Mouse (Mus musculus): Measurements from ENCODE around the gene Dnase1l3.

The Dnase1l3 gene

DNA sequence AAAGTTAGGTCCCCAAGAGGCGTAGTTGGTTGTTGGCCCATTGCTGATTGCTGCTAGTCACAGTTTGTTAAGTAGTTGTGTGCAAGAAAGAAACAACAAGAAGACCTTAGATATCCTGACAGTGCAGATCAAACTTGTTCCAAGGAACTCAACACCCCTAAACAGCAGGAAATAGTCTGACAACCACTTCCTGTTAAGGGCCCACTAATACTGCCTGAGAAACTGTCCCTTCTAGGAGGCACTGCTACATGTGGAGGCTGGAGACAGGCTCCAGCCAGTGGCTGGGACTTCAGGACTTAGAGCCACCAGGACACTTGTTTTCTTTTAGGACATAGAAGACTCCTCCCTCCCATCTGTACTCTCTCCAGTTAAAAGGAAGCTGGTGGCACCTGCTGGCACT lies 16.9 kb downstream of the Dnase1l3 start:
- no peak for DNase-seq (ENCODE audit: low spot score in 2 of 2)

DNA sequence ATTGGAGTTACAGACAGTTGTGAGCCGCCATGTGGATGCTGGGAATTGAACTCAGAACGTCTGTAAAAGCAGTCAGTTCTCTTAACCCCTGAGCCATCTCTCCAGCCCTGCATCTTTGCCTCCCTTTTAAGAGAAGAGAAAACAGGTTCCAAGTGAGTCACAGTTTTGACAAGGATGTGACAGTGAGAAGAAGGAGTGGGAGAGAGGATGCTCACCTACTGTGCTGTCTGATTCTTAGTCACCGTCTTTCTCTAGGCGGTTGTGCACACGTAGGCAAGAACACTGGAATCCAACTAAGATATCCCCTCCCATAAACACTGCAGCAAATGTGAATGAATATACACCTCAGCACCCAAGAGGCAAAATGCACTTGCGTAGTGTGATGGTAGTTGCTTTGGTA lies 19.2 kb downstream of the Dnase1l3 start:
- no peak for DNase-seq (ENCODE audit: low spot score in 2 of 2)

DNA sequence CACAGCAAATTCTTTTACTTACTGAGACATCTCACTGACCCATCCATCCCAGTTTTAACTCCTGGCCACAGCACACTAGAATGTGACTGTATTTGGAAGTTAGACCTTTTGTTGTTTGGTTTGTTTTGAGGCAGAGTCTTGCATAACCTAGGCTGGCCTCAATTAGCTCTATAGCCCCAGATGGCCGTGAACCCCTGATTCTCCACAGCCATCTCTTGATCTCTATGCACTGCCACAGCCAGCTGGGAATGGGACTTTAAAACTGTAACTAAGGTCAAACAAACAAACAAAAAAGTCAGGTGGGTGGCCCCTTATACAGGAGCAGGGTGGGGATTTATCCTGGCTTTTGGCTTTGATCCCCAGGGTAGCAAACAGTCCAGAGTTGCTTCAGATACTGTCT lies 19.7 kb downstream of the Dnase1l3 start:
- DNase-seq (ENCODE audit: low spot score in 2 of 2): no peak

DNA sequence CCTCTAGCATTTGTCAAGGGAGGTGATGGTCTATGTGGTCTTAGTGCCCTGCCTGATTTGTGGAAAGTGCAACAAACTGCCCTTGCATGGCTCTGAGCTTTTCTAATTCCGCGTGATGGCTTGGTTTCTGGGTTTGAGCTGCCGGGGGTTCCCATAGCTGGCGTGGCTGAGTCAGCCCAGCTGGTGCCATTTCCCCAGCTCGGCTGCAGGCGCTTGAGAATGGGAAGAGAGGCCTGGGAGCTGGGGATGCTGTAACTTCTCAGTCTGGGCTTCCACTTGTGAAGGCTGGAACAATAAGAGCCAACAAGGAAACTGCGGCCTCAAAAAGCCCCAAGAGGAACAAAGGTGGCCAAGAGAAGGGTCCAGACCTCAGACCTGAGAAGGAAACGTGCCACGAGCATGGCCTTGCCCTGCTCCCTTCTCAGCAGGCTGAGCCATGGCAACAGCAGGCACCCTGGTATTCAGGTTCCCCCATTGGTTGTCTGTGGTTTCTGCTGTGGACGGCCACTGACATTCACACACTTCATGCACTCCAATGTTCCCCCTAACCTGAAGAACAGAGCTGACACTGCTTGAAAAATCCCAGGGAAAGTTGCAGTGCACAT lies 22.4 kb downstream of the Dnase1l3 start:
- no peak for DNase-seq (ENCODE audit: low spot score in 2 of 2)

DNA sequence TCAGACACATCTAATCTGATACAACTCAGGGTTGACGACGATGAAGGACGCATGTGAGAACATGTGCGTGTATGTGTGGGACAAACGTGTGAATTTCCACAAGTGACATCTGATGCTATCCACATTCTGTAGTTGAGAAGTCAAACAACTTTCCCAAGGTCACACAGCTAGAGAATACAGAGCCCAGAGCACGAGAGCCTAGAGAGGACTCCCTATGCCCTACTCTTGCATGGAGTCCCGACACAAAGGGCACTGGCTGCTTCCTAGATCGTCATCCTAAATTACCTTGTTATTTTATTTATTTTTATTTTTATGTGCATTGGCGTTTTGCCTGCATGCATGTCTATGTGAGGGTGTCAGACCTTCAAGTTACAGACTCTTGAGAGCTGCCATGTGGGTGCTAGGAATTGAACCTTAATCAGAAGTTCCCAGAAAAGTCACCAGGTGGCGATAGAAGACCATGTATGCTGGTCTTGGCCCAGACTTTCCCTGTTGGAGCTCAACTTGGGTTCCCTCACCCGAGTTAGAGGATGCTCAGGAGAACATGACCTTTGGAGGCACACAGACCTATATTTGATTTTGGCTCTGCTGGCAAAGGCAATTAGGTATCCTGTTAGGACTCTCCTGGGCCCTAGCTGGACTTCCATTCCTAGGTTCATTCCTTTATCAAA lies 30.0 kb downstream of the Dnase1l3 start:
- DNase-seq (ENCODE audit: low spot score in 2 of 2): peak; percentile 16 to 76

DNA sequence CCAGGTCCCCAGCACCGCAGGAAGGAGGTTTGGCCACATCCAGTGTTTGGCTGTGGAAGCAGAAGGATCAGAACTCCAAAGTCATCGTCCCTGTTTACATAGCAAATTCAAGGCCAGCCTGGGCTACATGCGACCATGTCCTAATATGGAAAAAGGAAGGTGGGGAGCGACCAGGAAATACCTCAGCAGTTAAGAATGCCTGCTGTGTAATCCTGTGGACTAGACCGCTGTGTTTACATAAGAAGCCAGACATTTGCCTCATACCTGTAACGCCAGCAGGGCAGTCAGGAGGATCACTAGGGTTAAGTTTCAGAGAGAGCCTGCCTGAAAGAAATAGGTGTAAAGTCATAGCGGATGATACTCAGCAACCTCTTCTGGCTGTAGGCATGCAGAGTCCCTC lies 31.2 kb downstream of the Dnase1l3 start:
- no peak for DNase-seq (ENCODE audit: low spot score in 2 of 2)

DNA sequence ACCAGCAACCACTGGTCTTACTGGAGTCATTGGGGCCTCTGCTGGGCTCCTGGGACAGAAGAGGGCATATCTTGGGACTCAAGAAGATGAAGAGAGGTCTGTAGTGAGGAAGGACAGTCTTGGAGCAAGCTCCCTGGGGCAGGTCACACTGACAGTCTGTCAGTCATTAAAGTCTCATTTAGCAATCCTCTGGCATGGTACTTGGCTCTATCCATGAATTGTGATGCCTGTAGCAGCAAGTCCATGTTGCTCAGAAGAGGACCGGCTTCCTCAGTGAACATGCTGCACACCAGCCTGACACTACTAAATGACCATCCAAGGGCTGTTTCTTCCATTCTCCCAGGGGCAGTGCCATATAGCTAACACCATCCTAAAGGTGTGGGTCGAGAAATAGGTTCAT lies 31.7 kb downstream of the Dnase1l3 start:
- no peak for DNase-seq (ENCODE audit: low spot score in 2 of 2)

DNA sequence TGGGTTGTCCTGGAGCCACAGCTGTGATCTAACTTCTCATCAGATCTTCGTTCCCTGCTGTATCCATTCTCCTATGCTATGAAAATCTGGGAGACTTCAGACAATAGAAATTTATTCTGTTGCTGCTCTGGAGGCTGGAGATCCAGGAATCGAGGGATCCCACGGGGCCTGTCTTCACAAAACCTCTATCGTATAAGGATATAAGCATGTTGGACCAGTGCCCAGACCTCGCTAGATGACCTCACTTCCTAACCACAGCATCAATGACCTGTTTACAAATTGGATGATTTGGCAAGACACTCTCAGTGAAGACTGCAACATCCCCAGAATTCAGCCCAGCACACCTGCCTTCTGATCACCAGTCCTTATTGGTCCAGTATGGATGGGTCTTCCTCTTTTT lies 32.7 kb downstream of the Dnase1l3 start:
- DNase-seq (ENCODE audit: low spot score in 2 of 2): no peak

DNA sequence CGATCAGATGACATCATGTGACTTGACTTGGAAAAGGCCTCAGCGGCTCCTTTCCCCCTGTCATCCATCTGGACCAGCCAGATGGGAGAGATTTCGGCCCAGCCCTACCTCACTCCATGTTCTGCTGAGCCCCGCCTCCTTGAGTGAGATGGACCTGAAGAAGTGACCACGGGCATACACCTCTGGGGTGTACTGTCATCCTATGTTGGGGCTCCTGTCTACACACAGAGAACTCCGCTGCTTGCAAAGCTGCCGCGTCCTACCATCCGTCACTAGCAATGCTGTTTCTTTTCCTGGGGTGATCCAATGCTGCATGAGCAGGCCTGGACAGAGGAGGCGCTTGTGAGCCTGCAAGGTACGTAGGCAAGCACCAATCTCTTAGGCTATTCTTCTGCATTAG lies 33.8 kb downstream of the Dnase1l3 start:
- DNase-seq (ENCODE audit: low spot score in 2 of 2): no peak

DNA sequence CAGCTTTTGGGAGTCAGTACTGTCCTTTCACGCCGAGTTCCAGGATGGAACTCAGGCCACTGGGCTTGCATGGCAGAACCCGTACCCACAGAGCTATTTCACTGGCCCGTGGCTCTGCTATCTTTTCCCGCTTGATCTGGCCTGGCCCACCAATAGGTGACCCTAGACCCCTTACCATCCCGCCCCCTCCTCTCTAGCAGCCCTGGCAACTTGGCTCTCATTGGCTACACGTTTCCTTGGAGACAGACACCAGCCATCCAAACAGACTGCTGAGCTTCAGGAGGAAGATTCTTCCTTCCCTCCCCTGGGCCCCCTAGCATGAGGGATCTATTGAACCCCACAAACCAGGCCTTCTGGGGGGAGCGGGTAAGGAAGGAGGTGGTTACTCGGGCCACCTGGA lies 37.3 kb downstream of the Dnase1l3 start, which contains the start of gene Gm45521:
Gm45521 (plus strand) TSS at position 240 of the 400 bp plus-strand sequence.
- DNase-seq (ENCODE audit: low spot score in 2 of 2): no peak

DNA sequence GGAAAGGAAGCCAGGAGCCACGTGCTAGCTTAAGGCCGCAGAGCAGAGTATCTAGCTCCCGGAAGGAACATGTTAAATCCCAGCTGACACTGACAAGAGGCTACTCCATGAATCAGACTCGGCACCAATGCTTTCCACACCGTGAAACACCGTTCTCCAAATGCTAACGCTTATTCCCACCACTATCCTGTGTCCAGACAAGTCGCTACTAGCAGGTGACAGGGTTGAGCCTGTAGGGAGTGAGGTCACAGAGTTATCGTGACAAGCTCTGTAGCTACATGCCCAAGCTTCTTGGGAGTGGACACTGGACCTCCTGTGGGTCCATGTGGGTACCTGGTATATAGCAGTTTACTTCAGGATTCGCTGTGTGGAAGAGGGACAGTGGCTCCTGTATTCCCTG lies 37.9 kb downstream of the Dnase1l3 start:
- DNase-seq (ENCODE audit: low spot score in 2 of 2): no peak

DNA sequence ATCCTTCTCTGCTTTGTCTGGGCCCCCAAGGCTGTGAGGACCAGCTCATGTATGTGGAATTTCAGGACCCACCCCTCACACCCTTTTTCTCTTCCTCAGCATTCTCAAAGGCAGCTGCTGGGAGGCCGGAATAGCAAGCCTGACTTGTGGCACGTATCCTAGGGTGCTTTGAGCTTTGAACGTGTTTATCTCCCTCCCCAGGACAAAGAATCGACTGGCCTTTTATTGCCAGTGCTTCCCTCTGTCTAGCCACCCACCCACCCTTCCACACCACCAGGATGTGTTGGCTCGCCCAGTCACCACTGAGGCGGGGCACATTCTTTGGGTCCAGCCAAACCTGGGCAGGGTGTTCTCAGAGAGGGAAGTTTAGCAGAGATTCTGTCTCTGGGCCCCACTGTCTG lies 40.3 kb downstream of the Dnase1l3 start:
- DNase-seq (ENCODE audit: low spot score in 2 of 2): no peak

DNA sequence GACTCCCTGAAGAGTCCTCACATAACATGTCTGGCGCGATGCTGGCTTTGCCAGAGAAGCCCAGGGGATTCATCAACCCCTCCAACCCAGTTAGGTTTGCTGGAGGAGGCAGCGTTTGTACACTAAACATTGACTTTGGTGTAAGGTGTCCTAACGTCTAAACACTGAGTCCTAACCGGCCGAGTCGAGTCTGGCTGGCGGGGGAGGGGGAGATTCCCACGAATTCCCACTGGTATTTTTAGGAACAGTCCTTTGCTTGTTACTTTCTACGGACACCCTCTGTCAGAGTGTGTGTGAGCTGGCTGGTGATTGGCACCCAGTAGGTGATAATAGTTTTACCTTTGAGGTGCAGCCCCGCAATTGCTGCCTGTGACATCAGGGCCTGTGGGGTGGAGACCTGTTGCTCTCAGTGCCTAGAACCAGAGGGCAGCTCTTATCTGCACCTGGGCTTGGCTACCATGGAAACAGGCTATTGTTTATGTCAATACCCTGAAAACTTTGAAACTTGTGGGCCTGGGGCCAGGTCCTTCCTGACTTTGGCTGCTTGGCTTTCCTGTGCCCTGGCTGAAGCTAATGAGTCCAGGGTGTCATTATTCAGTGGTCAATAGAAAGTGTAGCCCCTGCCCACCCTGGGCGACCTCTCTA lies 41.6 kb downstream of the Dnase1l3 start:
- no peak for DNase-seq (ENCODE audit: low spot score in 2 of 2)

DNA sequence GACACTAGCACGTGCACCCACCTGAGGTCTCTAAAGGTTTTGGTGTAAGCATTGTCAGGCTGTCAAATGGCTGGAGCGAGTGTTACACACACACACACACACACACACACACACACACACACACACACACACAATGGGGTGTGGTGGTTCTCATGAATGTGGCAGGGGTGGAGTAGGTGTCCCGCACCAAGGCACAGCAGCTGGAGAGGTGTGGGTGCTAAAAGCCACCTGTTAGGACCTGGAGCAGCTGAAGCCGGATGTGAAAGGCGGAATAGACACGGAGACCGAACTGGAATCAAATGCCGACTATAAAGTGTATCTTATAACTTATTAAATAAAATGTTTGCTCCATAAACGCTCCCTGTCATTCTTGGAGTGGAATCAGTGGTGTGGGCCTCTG lies 43.1 kb downstream of the Dnase1l3 start:
- no peak for DNase-seq (ENCODE audit: low spot score in 2 of 2)

DNA sequence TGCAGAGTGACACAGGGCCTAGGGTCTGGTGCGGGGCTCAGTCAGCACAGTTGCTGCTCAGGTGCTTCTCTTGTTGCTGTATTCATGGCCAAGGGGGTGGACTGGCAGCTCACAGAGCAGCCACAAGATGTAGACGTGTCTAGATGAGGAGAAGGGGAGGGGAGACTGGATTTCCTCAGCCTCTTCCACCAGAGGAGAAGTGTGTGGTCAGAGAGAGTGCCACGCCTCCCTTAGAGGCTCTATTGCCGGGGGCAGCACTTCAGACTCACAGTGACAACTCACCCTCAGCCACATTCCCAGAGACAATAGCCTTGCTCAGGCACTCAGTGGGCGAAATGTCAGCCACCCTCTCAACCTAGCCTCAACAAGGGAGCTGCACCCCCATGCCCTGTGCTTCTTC lies 49.1 kb downstream of the Dnase1l3 start:
- DNase-seq (ENCODE audit: low spot score in 2 of 2): no peak

DNA sequence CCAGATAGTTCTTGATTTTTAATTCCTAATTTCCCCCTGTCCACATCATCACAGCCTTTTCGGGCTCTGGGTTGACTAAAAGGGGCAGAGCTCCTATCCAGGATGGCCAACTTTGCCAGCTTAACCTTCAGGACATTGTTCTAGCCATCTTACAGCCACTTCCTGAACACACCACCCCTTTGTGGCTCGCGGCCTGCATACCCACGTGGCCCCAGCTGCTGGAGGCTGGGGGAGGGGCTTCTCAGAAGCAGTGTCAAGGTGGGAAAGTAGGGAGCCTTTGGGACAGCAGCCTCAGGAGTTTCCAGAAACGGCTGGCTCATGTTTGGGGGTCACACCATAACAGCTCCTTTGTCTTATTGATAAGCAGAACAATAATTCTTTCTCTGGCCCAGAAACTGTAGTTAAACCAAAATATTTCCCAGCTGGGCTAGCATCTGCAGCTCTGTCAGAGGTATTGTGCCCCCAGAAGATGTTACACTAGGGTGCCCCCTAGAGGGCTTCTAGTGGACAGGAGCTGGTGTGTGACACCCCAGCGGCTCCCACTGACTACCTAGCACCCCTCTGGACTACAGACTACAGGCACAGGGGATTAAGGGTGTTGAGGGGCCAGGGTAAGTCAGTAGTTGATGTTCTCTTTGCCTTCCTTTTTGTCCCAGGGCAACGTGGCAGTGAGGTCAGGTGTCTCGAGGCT lies 49.9 kb downstream of the Dnase1l3 start:
- DNase-seq (ENCODE audit: low spot score in 2 of 2): peak; percentile 34 to 65

DNA sequence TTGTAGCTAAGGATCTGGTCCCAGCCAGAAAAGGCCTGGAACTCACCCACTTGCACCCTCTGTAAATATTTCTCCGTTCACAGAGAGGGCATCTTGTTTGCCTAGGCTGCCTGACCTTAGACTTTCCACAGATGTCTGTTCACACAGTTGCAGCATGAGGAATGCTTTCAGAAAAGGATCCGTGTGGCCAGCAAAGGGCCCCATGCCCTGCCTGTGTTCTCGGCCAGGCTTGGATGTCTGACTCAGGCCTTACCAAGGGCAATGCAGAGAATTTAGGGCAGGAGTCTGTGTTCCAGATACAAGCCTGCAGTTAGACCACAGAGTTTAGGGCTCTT lies 50.6 kb downstream of the Dnase1l3 start:
- DNase-seq (ENCODE audit: low spot score in 2 of 2): no peak

DNA sequence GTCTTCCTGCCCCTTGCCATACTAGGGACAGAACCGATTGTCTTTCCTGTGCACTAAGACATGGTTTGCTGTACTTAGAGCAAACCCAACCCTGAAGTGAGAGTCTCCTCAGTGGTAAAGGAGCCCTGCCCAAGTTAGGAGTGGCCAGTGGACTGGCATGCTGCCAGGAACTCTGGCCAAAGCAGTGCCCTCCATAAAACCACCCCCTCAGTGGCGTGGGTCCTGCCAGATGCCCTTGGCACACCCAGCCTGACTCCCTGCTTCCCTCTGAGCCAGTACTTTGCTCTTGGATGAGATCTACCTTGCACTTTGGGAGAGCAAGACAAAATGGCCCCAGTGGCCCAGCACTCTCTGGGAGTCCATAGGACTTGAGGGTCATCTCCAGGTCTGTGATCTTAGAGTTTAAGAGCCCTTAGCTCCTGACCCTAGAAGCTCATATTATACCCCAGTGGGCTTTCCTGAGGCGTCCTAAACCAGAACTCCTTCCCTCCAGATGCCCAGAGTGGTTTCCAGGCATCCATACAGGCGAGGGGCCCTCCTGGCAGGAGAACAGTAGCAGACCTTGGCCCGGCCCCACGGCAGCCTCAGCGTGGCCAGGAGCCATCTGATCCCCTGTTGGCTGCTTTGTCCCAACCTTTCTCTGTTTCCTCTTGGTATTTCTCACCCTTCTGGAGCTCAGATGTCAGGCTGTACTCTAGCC lies 51.1 kb downstream of the Dnase1l3 start:
- DNase-seq (ENCODE audit: low spot score in 2 of 2): no peak

DNA sequence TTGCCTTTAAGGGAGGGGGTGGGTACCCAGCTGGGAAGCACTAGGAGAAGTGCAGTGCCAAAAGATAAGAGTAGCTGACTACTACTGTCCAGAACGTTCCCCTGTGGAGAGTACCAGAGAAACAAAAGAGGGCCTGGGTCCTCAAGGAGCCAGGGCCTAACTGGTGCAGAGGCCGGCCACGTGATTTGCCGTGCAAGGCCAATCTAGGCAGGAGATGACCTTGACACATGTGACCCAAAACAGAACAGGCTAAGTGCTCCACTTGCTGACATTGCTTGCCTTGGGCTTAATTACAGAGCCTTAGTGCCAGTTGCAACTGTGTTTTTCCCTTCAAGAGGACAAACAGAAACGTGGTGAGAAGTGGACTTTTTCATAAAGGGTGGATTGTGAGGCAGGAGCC lies 53.0 kb downstream of the Dnase1l3 start:
- DNase-seq (ENCODE audit: low spot score in 2 of 2): no peak

DNA sequence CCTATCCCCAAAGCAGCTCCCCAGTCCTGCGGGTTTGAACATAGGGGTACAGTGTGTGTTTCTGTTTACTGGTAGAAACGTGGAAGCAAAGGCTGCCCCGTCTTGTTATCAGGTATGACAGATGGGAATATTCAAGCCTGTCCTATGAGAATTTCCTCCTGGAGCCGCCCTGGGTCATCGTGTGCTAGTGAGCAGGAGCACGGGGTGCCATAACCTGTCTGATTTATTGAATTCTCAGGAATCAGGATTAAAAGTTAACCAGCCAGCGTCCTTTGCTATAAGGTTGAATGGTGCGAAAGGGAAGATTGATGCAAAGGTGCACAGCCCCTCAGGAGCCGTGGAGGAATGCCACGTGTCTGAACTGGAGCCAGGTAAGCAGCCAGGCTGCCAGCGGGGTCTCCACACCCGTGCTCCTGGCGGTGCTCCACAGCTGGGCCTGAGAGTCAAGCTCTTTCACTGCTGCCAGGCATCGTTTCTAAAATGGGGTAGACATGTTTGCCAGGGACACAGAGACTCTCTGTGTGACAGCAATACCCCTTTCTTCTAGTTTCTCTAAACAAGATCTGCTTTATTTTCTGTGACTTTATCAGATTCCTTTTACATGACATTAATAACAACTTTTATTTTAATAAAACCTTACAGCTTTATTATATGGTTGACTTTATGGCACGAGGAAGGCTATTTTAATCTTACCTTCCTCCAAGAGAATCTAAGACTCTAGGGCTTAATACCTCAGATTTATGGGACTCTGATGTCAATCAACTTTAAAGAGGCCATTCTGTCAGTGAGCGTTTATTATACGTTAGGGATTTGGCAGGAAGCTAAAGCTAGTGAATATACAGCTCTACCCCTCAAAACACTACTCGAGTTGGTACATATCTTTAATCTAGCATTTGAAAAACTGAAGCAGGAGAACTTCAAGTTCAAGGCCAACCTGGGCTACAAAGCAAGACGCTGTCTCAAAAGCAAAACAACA lies 55.3 kb downstream of the Dnase1l3 start:
- no peak for DNase-seq (ENCODE audit: low spot score in 2 of 2)

DNA sequence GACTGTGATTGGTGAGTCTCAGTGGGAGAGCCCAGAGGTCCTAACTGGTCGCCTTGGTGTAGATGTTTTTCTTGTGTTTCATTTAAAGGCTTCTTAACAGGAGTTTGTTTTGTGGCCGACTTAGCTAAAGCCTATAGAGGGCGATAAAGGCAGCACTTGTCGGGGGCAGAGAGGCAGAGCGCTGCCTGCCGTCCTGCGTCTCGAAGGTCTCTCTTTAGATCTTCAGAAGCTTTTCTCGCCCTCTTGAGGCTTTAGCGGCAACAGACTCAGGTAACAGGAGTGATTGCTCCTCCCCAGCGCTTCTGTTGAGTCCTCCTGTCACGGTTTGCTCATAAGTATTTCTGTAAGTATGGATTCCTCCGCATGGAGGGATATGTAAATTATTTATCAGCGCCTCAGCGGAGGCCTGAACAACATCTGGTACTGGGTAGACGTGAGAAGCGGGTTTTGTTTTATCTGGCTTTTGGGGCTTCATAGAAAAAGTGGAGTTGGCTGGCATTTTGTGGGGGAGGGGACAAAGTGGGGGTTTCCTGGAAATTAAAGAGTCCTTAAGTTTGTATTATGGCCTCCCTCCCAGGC lies 57.2 kb downstream of the Dnase1l3 start:
- peak; percentile 20 to 45 for DNase-seq (ENCODE audit: low spot score in 2 of 2)

All from thymus, postnatal 10 days (tissue).